ENCODE assay signal across 8 mouse cellular contexts in the genomic region with DNA sequence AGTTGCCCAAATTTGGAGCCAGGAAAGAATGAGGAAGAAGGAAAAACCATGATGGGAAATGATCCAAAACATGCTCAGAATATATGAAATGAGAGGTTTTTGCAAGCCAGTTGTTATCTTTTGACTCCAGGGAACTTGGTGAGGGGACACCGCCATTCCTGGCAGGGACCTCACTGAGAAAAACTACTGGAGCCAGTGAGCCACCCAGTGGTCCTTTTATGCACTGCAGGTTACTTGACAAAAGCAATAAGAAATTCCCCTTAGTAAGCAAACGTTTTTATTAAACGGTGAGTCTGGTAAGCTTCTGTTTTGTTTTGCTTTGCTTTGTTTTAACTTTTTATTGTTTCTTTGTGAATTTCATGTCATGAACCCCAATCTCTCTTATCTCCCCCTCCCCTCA.
DNase-seq lines count a peak whose midpoint lies in the region; TF ChIP-seq lines count a peak whose summit lies in the region.

No protein-coding gene starts in this region.

- no peaks in the 10 kb centered on the region for H3K9me3 ChIP-seq in ES-E14 (ENCODE audit: control insufficient read depth, insufficient read depth, low read depth, low read length)

- no peaks in the 10 kb centered on the region for H3K4me1 ChIP-seq in ES-E14 (ENCODE audit: control insufficient read depth in 2 of 2, insufficient read depth in 2 of 2, low read length in 2 of 2, poor library complexity in 1 of 2)

- no peak overlapping the region for H3K27ac ChIP-seq in ES-E14 (ENCODE audit: insufficient read depth, low read depth, low read length, poor library complexity, severe bottlenecking)

- intact Hi-C loops in gastrocnemius, postnatal 14 days (cut with DNase I; ENCODE audit: low total_unique reads): no loop called here
- intact Hi-C loops in gastrocnemius, postnatal 36 days (cut with DNase I): no loop called here
- intact Hi-C loops in heart, postnatal 36 days (cut with DNase I): loop anchor here (5.0 kb wide), 1 partner anchor 467 kb away; no protein-coding TSS in a partner anchor
- intact Hi-C loops in left cerebral cortex, postnatal 10 days (cut with DNase I): loop anchor here (2.0 kb wide), 1 partner anchor 410 kb away; no protein-coding TSS in a partner anchor

- no peak overlapping the region for H3K9ac ChIP-seq in ES-E14 (ENCODE audit: insufficient read depth, low read depth, low read length, poor library complexity, severe bottlenecking)

- H3K4me3 ChIP-seq in ES-E14 (ENCODE audit: insufficient read depth in 1 of 2, low read depth in 1 of 2, low read length in 2 of 2, poor library complexity in 1 of 2, severe bottlenecking in 1 of 2): no peak overlapping the region

- in situ Hi-C loops in ES-E14 (cut with MboI; ENCODE audit: low sequenced_read_pairs in 2 of 2, unreplicated experiment in 2 of 2): no loop called here

- DNase-seq in gastrocnemius, postnatal 14 days: peak; percentile 24
- no peak for DNase-seq in gastrocnemius, postnatal 36 days
- DNase-seq in ES-E14 (ENCODE audit: low read depth, low spot score): peak; percentile 59
- peak; percentile 2 for DNase-seq in c-Kit-positive CD71-positive TER-119-positive erythroid progenitor cells, embryonic 14.5 days (ENCODE audit: low spot score)
- DNase-seq in heart, postnatal 36 days: peak; percentile 14 to 34
- DNase-seq in left cerebral cortex, postnatal 10 days (ENCODE audit: extremely low spot score in 1 of 2, low spot score in 2 of 2): peak; percentile 62 to 63
- peak; percentile 69 for DNase-seq in neural tube, embryonic 10.5 days (ENCODE audit: extremely low spot score, low spot score)
- peak; percentile 29 for DNase-seq in yolk sac, embryonic 10.5 days (ENCODE audit: low spot score)

- H3K36me3 ChIP-seq in ES-E14 (ENCODE audit: control insufficient read depth, insufficient read depth, low read length, poor library complexity, severe bottlenecking): no peaks in the 10 kb centered on the region

TF ChIP-seq in ES-E14, 5 proteins besides CTCF, POLR2A, EP300 and RAD21:
- TF ChIP-seq MAFK (IDR thresholded peaks at IDR 0.05; ENCODE audit: insufficient read depth, low read depth, low read length) (peak; percentile 79), HCFC1 (IDR thresholded peaks at IDR 0.05; ENCODE audit: borderline replicate concordance, insufficient read depth, low read length) (no peak), ZC3H11A (IDR thresholded peaks at IDR 0.05; ENCODE audit: borderline replicate concordance, low read depth, low read length) (peak; percentile 49; the same call in 1 of the 2 replicates), CHD2 (IDR thresholded peaks at IDR 0.05; ENCODE audit: low read depth, low read length) (no peak)

Comparison
In these comparisons a context has a peak if more than half of its experiments do, and no peak if none do; other contexts are left out.
1. DNase-seq: peak in gastrocnemius, postnatal 14 days (single experiment), ES-E14 (single experiment), c-Kit-positive CD71-positive TER-119-positive erythroid progenitor cells, embryonic 14.5 days (single experiment), heart, postnatal 36 days (2 of 2), left cerebral cortex, postnatal 10 days (2 of 2), neural tube, embryonic 10.5 days (single experiment) and yolk sac, embryonic 10.5 days (single experiment); none in gastrocnemius, postnatal 36 days (0 of 2).
2. intact Hi-C loops: an anchor here in heart, postnatal 36 days (5.0 kb wide) and left cerebral cortex, postnatal 10 days (2.0 kb wide); none called in gastrocnemius, postnatal 14 days and gastrocnemius, postnatal 36 days.